Mouse (Mus musculus) bone marrow, adult 2 months (tissue): Measurements from ENCODE around the gene Cyp27a1.

Experiments used
- CTCF ChIP-seq: fragments of 200-500 bp; IDR thresholded peaks from 2 replicates; pipeline ENCODE4 v1.5.1; 2011; ENCODE audit warnings: low read length, control low read depth; ENCODE audit not compliant: control insufficient read depth, insufficient read depth
- POLR2A ChIP-seq: fragments of 200-500 bp; IDR thresholded peaks from 2 replicates; pipeline ENCODE4 v1.6.1; 2011; ENCODE audit warnings: low read depth, mild to moderate bottlenecking, control low read depth, low read length, borderline replicate concordance; ENCODE audit not compliant: control insufficient read depth

DNA sequence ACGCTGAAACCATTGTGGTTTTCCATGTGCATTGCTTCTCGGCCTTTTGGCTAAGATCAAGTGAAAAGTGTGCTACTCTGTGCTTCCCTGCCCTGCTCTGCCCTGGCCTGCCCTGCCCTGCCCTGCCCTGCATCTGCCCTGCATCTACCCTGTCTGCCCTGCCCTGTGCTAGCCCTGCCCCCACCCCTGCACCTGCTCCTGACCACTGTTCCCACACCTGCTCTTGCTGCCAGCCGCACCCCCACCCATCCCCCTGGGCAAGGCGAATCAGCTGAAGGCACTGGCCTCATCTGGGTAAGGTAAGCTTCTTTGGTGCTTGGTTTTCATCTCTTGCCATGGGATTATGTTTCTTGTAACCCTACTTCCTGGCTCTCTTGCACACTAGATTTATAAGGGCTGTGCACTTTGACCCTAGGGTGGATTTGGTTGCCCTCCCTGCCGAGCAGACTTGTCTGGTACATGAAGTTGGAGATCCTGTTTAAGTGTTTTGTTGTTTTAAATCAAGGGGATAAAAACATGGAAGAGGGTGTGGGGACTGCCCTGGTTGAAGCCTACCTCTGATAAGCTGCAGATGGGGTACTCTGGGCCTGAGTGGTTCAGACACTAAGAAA lies 40.9 kb downstream of the Cyp27a1 start:
- no peak for TF ChIP-seq POLR2A
- TF ChIP-seq CTCF = no peak
